Mouse (Mus musculus) heart, postnatal 0 days (tissue): ENCODE data around the gene Larp4b. TPM values are rescaled to one million over a fixed set of nuclear protein-coding genes. Genes with fewer than 3 reads are reported as not detected.
A peak's percentile ranks its signal among the peaks of the same experiment; 100 is the strongest.

Experiments
- ATAC-seq: fragments of 200-750 bp; cut with Nextera tagmentation; 2 replicates; pipeline ENCODE4 v1.8.0; 2017; ENCODE audit warnings: low read depth, moderate number of reproducible peaks, moderate library complexity; ENCODE audit not compliant: insufficient read depth
- DNase-seq: peaks from one replicate; pipeline ENCODE4 v3.0.0-alpha.2; 2016; ENCODE audit warnings: low spot score
- H3K27ac ChIP-seq: fragments of 300-500 bp; sonication (generic); 2 replicates; pipeline ENCODE4 v1.5.1; 2014; ENCODE audit warnings: low read depth, mild to moderate bottlenecking
- H3K27me3 ChIP-seq: fragments of 300-500 bp; sonication (generic); 2 replicates; pipeline ENCODE4 v1.6.1; 2014; ENCODE audit warnings: low read length, mixed read lengths; ENCODE audit not compliant: control insufficient read depth, insufficient read depth
- H3K36me3 ChIP-seq: fragments of 300-500 bp; sonication (generic); replicated peaks from 2 replicates; pipeline ENCODE4 v1.6.1; 2014; ENCODE audit warnings: low read length, mixed read lengths; ENCODE audit not compliant: control insufficient read depth, insufficient read depth
- H3K4me1 ChIP-seq: fragments of 300-500 bp; sonication (generic); 2 replicates; pipeline ENCODE4 v1.6.1; 2014; ENCODE audit warnings: antibody characterized with exemption; ENCODE audit not compliant: control insufficient read depth, insufficient read depth
- H3K4me2 ChIP-seq: fragments of 300-500 bp; sonication (generic); 2 replicates; pipeline ENCODE4 v1.6.1; 2014; ENCODE audit warnings: low read depth, mild to moderate bottlenecking, low read length, moderate library complexity
- H3K4me3 ChIP-seq: fragments of 300-500 bp; sonication (generic); 2 replicates; pipeline ENCODE4 v1.5.1; 2014; ENCODE audit warnings: low read depth, low read length
- H3K9ac ChIP-seq: fragments of 300-500 bp; sonication (generic); replicated peaks from 2 replicates; pipeline ENCODE4 v1.6.1; 2014; ENCODE audit warnings: low read depth, low read length, mixed read lengths
- H3K9me3 ChIP-seq: fragments of 300-500 bp; sonication (generic); replicated peaks from 2 replicates; pipeline ENCODE4 v1.6.1; 2016; ENCODE audit warnings: low read length; ENCODE audit not compliant: control insufficient read depth
- CTCF ChIP-seq: IDR thresholded peaks from 2 replicates; pipeline ENCODE4 v1.5.1; 2016; ENCODE audit warnings: antibody characterized with exemption, control low read depth, low read depth
- EP300 ChIP-seq: IDR thresholded peaks from 2 replicates; pipeline ENCODE4 v1.6.1; 2016; ENCODE audit warnings: antibody characterized with exemption, low read depth
- WGBS: fragments of 180-500 bp; shearing (Covaris S2); extraction: QIAGEN DNeasy Blood & Tissue Kit; methylation state at CpG from one replicate; pipeline ENCODE4 v1.1.7; 2014; 5-methylcytosine and 5-hydroxymethylcytosine counted together
- polyA plus RNA-seq: library from polyadenylated mRNA; unstranded; fragments of >200 nt; fragmentation: Nextera tagmentation; extraction: Ambion mirVana; gene quantifications from 2 replicates; pipeline ENCODE4 v1.2.1, GENCODE M21; 2015
- total RNA-seq: library from RNA; depleted of rRNA; stranded (reverse); fragments of >200 nt; gene quantifications from 2 replicates; pipeline ENCODE4 v1.2.3, GENCODE M21; 2014; ENCODE audit warnings: low replicate concordance

Larp4b gene
- total and polyA plus RNA-seq, 2 experiments from 2014 or later: 19.1 to 95.2 TPM

GRCm38 (mm10) chr13:9082128-9082883 lies 11.4 kb upstream of the Larp4b start:
- no peak for TF ChIP-seq CTCF
- no peak for TF ChIP-seq EP300
- H3K4me3 ChIP-seq: no peak overlapping the region
- no peak overlapping the region for H3K4me2 ChIP-seq
- 71% methylated on average over 14 of the region's 14 CpGs for WGBS
- H3K9me3 ChIP-seq: no peaks in the 10 kb centered on the region
- no peak overlapping the region for H3K9ac ChIP-seq
- H3K4me1 ChIP-seq: no peaks in the 10 kb centered on the region
- no peaks in the 10 kb centered on the region for H3K36me3 ChIP-seq
- DNase-seq: no peak
- no peak overlapping the region for H3K27ac ChIP-seq
- no peaks in the 10 kb centered on the region for H3K27me3 ChIP-seq
- no peak for ATAC-seq

GRCm38 (mm10) chr13:9094186-9094980 lies 702 bp downstream of the Larp4b start:
- Histone ChIP-seq H3K4me2 (peak overlapping the region; percentile 88), H3K9ac (peak overlapping the region; percentile 99), H3K4me1 (peaks cover 12% of the 10 kb centered on the region; the same call in 1 of the 2 replicates), H3K36me3 (peaks cover 4% of the 10 kb centered on the region; the same call in 1 of the 2 replicates), H3K27ac (peak overlapping the region; percentile 98), H3K9me3 (no peaks in the 10 kb centered on the region), H3K4me3 (peak overlapping the region; percentile 98), H3K27me3 (no peaks in the 10 kb centered on the region)
- WGBS: under 1% methylated on average over 62 of the region's 63 CpGs
- ATAC-seq (peak; percentile 53), DNase-seq (peak; percentile 36)
- TF ChIP-seq CTCF (no peak), EP300 (no peak)

- Histone ChIP-seq H3K4me1 (peaks cover 12% of the 10 kb centered on the region; the same call in 1 of the 2 replicates), H3K27ac (no peak overlapping the region), H3K9me3 (no peaks in the 10 kb centered on the region), H3K36me3 (peaks cover 4% of the 10 kb centered on the region; the same call in 1 of the 2 replicates), H3K4me3 (no peak overlapping the region), H3K9ac (no peak overlapping the region), H3K4me2 (no peak overlapping the region), H3K27me3 (no peaks in the 10 kb centered on the region)
- DNase-seq (no peak), ATAC-seq (no peak)
- TF ChIP-seq CTCF: no peak
- no peak for TF ChIP-seq EP300
- 62% methylated on average over 5 of the region's 5 CpGs for WGBS
Measured at GRCm38 (mm10) chr13:9099289-9099688, 5.6 kb downstream of the Larp4b start.

GRCm38 (mm10) chr13:9100517-9100916 lies 6.8 kb downstream of the Larp4b start:
- WGBS: 94% methylated on average over 2 of the region's 2 CpGs
- no peak for TF ChIP-seq EP300
- no peak for TF ChIP-seq CTCF
- Histone ChIP-seq H3K36me3 (peaks cover 4% of the 10 kb centered on the region; the same call in 1 of the 2 replicates), H3K4me1 (peaks cover 7% of the 10 kb centered on the region; the same call in 1 of the 2 replicates), H3K4me2 (no peak overlapping the region), H3K9me3 (no peaks in the 10 kb centered on the region), H3K9ac (no peak overlapping the region), H3K27ac (no peak overlapping the region), H3K27me3 (no peaks in the 10 kb centered on the region), H3K4me3 (no peak overlapping the region)
- no peak for ATAC-seq
- DNase-seq: no peak

GRCm38 (mm10) chr13:9106246-9106645 lies 12.6 kb downstream of the Larp4b start:
- Histone ChIP-seq H3K27me3 (no peaks in the 10 kb centered on the region), H3K9ac (no peak overlapping the region), H3K4me1 (no peaks in the 10 kb centered on the region), H3K36me3 (peaks cover 3% of the 10 kb centered on the region; the same call in 1 of the 2 replicates), H3K4me2 (no peak overlapping the region), H3K27ac (no peak overlapping the region), H3K9me3 (no peaks in the 10 kb centered on the region), H3K4me3 (no peak overlapping the region)
- no peak for ATAC-seq
- TF ChIP-seq EP300 (no peak), CTCF (no peak)
- no peak for DNase-seq
- 74% methylated on average over 5 of the region's 5 CpGs for WGBS
